Mouse (Mus musculus): ENCODE measurements around the gene Sucnr1.

Sucnr1 gene

DNA sequence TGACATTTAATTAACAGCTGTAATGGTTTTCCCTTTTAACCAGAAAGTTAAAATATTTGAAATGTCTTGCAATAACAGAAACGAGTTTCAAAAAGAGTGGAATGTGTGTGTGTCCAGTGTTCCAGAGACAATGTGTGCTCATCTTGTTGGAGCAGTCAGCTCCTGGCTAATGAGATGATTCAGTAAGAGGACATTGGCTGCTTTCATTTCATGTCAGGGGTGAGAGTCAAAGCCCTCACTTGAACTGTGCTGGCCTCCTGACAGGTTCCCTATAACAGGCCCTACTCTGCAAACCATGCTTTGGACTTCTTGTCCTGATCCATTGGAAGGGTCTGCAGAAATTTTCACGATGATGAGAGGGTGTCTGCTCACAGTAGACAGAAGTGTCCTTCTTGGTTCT is 32.9 kb downstream of the Sucnr1 start:
- DNase-seq, result no peak

DNA sequence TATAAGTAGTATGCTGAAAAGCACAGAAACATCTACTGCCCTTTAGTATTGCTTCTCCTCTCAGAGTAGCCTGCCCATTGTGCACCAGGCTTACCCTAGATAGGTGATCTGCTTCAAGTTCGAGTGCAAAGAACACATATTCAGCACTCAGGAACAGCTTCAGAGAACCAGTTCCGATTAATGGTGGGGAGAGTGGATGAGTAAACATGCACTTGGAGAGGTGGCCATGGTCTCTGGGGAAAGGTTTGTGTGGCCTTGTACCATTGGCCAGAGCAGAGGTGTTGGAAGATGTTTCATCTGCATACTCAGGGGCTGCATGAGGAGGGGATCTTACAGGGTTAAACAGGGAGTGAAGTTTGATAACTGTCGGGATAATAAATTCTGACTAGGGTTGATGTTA is 39.8 kb downstream of the Sucnr1 start:
- no peak for DNase-seq

DNA sequence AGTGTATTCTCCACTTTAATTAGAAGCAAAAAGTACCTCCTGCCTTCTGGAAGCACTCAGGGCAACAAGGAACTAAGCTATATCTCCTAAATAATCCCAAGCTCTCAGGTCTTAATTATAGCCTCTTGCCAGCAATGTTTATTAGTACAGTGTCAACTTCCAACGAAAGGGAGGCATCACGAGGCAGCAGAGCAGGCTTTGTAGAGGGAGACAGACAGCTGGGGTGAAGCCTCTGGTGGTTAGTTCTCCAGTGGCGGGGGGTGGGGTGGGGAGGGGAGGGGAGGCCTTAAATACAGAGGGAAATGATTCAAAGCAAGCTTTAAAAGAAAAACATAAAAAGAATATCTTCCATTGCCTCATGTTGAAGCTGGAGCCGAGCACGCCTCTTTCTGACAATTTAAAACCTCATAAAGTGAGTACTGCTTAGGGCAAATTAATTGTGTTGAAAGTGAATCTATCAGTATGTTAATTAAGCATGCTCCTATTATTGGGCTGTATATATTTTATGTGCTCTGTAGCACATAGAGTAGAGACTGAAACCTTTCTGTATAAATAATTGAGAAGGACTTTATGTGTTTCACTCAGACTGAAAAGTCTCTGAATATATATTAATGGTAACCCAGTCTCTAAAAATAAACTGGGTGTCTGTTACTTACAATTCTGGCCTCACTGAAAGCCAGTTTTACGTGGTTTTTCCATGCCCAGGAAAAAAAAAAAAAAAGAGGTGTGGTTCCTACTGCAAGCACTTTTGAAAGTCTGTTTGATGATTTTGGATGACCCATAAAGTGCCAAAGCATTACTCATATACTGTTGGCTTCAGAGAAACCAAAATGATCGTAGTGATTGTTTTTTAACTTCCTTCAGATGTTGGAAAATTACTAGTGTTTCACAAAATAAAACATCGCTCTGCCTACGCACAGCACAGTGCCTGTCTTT is 42.5 kb downstream of the Sucnr1 start:
- DNase-seq, result no peak

DNA sequence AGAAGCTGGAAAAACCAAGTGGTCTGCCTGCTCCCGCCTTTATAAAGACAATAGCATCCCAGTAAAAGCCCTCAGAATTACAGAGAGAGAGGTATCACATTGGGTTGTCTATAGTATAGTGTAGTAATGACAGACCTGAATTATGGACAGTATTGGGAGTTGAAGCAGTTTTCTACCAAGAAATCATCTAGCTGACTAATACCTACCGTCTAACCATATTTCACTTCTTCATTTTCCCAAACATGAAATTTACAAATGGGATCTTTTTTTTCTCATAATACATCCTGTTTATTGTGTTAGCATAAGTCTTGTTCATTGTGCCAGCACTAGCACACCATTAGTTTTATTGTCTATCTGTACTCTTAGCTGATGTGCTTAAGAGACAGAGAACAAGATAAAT is 44.9 kb downstream of the Sucnr1 start:
- no peak for DNase-seq

DNA sequence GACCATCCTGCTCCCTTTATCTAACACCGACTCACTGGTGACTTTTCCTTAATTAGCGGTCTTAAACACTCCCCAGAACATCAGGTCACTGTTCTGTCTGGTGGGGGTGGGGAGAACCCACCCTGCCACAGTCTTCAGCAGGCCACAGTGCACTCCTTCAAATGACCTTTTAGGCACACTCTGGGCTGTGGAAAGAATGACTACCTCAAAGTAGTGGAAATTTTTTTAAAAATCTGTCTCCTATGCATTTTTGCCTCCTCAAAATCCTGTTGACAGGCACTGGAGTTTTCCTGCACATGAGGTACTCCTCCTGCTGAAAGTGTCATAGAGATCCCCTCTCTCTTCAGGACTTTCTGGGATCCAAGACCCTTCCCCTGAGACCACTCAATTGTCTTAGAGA is 46.6 kb downstream of the Sucnr1 start:
- no peak for DNase-seq

DNA sequence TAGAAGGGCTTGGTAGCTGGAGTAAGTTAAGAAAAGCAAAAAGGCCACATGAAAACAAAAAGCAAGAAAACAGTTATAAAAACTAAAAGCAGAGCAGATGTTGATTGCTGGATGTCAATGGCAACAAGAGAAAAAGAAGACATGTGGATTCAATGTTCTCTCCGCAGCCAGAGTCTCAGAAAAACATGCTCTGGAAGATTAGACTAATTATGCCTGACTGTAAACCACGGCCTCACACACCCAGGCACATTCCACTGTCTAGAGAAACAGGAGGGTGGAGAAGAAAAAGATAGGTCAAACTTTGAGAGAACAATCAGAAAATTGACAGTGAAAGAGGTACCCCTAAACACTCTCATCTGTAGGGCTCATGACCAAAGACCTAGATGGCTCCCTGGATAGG is 54.1 kb downstream of the Sucnr1 start:
- no peak for DNase-seq
